In genomic region chr4:126255113-126256001, GRCm38 (mm10) we compare ENCODE assay signal across 8 mouse cellular contexts. TPM values are rescaled to one million over a fixed set of nuclear protein-coding genes. Genes with fewer than 3 reads are reported as not detected.
DNase-seq lines count a peak whose midpoint lies in the region.

No protein-coding gene starts in this region.

- H3K27ac ChIP-seq in brown adipose tissue, adult 24 weeks (replicated peaks; ENCODE audit: low read depth, low read length): peak overlapping the region; percentile 67
- peak overlapping the region; percentile 77 for H3K27ac ChIP-seq in macrophage

- no peaks in the 10 kb centered on the region for H3K36me3 ChIP-seq in macrophage (ENCODE audit: inconsistent target)

- peak; percentile 46 to 51 for DNase-seq in left cerebral cortex, postnatal 25 days (ENCODE audit: low spot score in 2 of 2)
- no peak for DNase-seq in left cerebral cortex, adult 11 months (ENCODE audit: low spot score)
- peak; percentile 64 to 67 for DNase-seq in heart, adult 18-20 months
- DNase-seq in kidney, postnatal 14 days: peak; percentile 69
- peak; percentile 42 to 56 for DNase-seq in thymus, adult 18-20 months
- DNase-seq in left cerebral cortex, adult 9 months (ENCODE audit: low spot score in 2 of 2): no peak

- WGBS in macrophage (ENCODE audit: missing documents): under 1% methylated on average over 46 of the region's 50 CpGs

- H3K4me3 ChIP-seq in brown adipose tissue, adult 24 weeks (ENCODE audit: insufficient read depth, low read depth, low read length): peak overlapping the region; percentile 79
- H3K4me3 ChIP-seq in macrophage (ENCODE audit: inconsistent target): peak overlapping the region; percentile 75

- intact Hi-C loops in left cerebral cortex, postnatal 25 days (cut with DNase I): loop anchor here (5.0 kb wide), 1 partner anchor 153 kb away; the partner anchor contains the start of gene Stk40

- H3K4me1 ChIP-seq in brown adipose tissue, adult 24 weeks (ENCODE audit: control insufficient read depth, insufficient read depth, insufficient read length, low read length): peaks cover 44% of the 10 kb centered on the region

- H3K79me2 ChIP-seq in macrophage (ENCODE audit: inconsistent target): peaks cover 68% of the 10 kb centered on the region

RNA-seq across cellular contexts. Expression of gene Map7d1, which starts 0.8 kb away (rescaled TPM):
- 100 to 1,000 TPM; 253 to 255 TPM for total RNA-seq in left cerebral cortex, postnatal 25 days (2021)
- 27.0 and 28.4 TPM in 2 replicates for polyA plus RNA-seq in brown adipose tissue, adult 24 weeks (2012; ENCODE audit: insufficient read depth, insufficient read length, missing spikeins)
- 100 to 1,000 TPM; 240 to 249 TPM for total RNA-seq in heart, adult 18-20 months (2021)
- 100 to 1,000 TPM in 25 of 26 experiments, 10 to 100 TPM in 1; 97.4 to 591 (median 259) TPM for total RNA-seq in macrophage (2018; cell fraction: chromatin; rRNA removed)
- 100 to 1,000 TPM; 123 to 196 (median 163) TPM for total RNA-seq in macrophage (2018; cell fraction: cytosol; rRNA removed)
- total RNA-seq in macrophage (2018; cell fraction: nucleus; rRNA removed): 100 to 1,000 TPM; 107 to 224 (median 158) TPM
- polyA plus RNA-seq in macrophage (2018): 105 to 157 TPM (median 139 TPM) in 3 replicates

RNA-seq across cellular contexts. Expression of gene Trappc3, which starts 6.8 kb away (rescaled TPM):
- 10 to 100 TPM; 77.4 to 79.4 TPM for total RNA-seq in left cerebral cortex, postnatal 25 days (2021)
- polyA plus RNA-seq in brown adipose tissue, adult 24 weeks (2012; ENCODE audit: insufficient read depth, insufficient read length, missing spikeins): 73.3 and 97.6 TPM in 2 replicates
- total RNA-seq in heart, adult 18-20 months (2021): 10 to 100 TPM; 46.2 to 56.9 TPM
- 10 to 100 TPM; 34.4 to 67.3 (median 48.2) TPM for total RNA-seq in macrophage (2018; cell fraction: chromatin; rRNA removed)
- 100 to 1,000 TPM in 8 of 26 experiments, 10 to 100 TPM in 18; 77.1 to 117 (median 93.5) TPM for total RNA-seq in macrophage (2018; cell fraction: cytosol; rRNA removed)
- total RNA-seq in macrophage (2018; cell fraction: nucleus; rRNA removed): 10 to 100 TPM; 48.1 to 87.5 (median 60.6) TPM
- 93.4 to 103 TPM (median 95.6 TPM) in 3 replicates for polyA plus RNA-seq in macrophage (2018)

RNA-seq across cellular contexts. Expression of gene Col8a2, which starts 31.2 kb away (rescaled TPM):
- 1 to 10 TPM; 1.1 to 1.7 TPM for total RNA-seq in left cerebral cortex, postnatal 25 days (2021)
- not detected in 2 replicates for polyA plus RNA-seq in brown adipose tissue, adult 24 weeks (2012; ENCODE audit: insufficient read depth, insufficient read length, missing spikeins)
- total RNA-seq in heart, adult 18-20 months (2021): under 1 TPM; 0.52 to 0.95 TPM
- total RNA-seq in macrophage (2018; cell fraction: chromatin; rRNA removed): 1 to 10 TPM in 1 of 26 experiments, not detected in 25; 5.2 TPM
- total RNA-seq in macrophage (2018; cell fraction: cytosol; rRNA removed): not detected
- under 1 TPM in 1 of 26 experiments, not detected in 25; 0.72 TPM for total RNA-seq in macrophage (2018; cell fraction: nucleus; rRNA removed)
- polyA plus RNA-seq in macrophage (2018): not detected in 3 replicates

RNA-seq across cellular contexts. Expression of gene Thrap3, which starts 52.8 kb away (rescaled TPM):
- total RNA-seq in left cerebral cortex, postnatal 25 days (2021): 100 to 1,000 TPM; 133 to 147 TPM
- 65.6 and 120 TPM in 2 replicates for polyA plus RNA-seq in brown adipose tissue, adult 24 weeks (2012; ENCODE audit: insufficient read depth, insufficient read length, missing spikeins)
- total RNA-seq in heart, adult 18-20 months (2021): 100 to 1,000 TPM in 1 of 2 experiments, 10 to 100 TPM in 1; 86.5 to 116 TPM
- 1,000 to 10,000 TPM in 11 of 26 experiments, 100 to 1,000 TPM in 15; 773 to 1,275 (median 979) TPM for total RNA-seq in macrophage (2018; cell fraction: chromatin; rRNA removed)
- 100 to 1,000 TPM in 24 of 26 experiments, 10 to 100 TPM in 2; 90.2 to 183 (median 118) TPM for total RNA-seq in macrophage (2018; cell fraction: cytosol; rRNA removed)
- 100 to 1,000 TPM; 424 to 709 (median 586) TPM for total RNA-seq in macrophage (2018; cell fraction: nucleus; rRNA removed)
- 109 to 345 TPM (median 123 TPM) in 3 replicates for polyA plus RNA-seq in macrophage (2018)

Comparison
In these comparisons a context has a peak if more than half of its experiments do, and no peak if none do; other contexts are left out.
1. DNase-seq: peak in left cerebral cortex, postnatal 25 days (2 of 2), heart, adult 18-20 months (2 of 2), kidney, postnatal 14 days (single experiment) and thymus, adult 18-20 months (2 of 2); none in left cerebral cortex, adult 11 months (single experiment) and left cerebral cortex, adult 9 months (0 of 2).